16 mouse cellular contexts compared by ENCODE assay signal in the genomic region with DNA sequence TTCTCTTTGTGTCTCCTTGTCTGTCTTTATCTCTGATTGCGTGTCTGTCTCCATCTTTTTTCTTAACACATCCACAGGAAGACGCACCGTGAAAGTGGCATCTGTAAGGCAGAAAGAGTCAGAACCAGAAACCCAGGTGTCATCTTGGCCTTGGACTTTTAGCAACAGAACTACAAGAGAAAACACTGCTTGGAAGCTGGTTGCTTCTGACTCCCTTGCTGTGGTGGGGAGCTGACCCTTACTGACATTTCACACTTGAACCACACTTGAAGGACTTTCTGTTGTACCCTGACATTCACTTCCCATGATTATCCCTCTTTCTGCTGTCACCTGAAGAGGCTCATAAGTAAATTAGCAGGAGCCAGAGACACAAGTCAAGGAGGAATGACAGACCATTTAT.
"Had no signal": no experiment of that assay in that cellular context is flagged by ENCODE, and none has a peak within 500 bp of the region (broad histone marks: within the 10 kb centered on the region; RNA-seq: fewer than 3 reads in every experiment).

No protein-coding gene starts in this region.

- H3K9ac ChIP-seq: neural tube, embryonic 13.5 days; neural tube, embryonic 15.5 days; stomach, embryonic 15.5 days had no signal

- H3K9me3 ChIP-seq: neural tube, embryonic 13.5 days; neural tube, embryonic 15.5 days; stomach, embryonic 15.5 days had no signal

- H3K4me1 ChIP-seq: neural tube, embryonic 13.5 days; neural tube, embryonic 15.5 days; stomach, embryonic 15.5 days had no signal

- DNase-seq: retina, postnatal 1 day; right cerebral cortex, adult 18-20 months; right cerebral cortex, postnatal 14 days; right cerebral cortex, postnatal 25 days; right cerebral cortex, postnatal 4 days; spleen, adult 18-20 months; thymus, adult 18-20 months; thymus, adult 2 months; thymus, postnatal 14 days; thymus, postnatal 25 days; thymus, postnatal 36 days; thymus, postnatal 4 days had no signal

- H3K27me3 ChIP-seq: stomach, embryonic 15.5 days had no signal

- H3K4me2 ChIP-seq: neural tube, embryonic 13.5 days; neural tube, embryonic 15.5 days; stomach, embryonic 15.5 days had no signal

- H3K27ac ChIP-seq: neural tube, embryonic 13.5 days; neural tube, embryonic 15.5 days; stomach, embryonic 15.5 days; stomach, postnatal 0 days had no signal

- H3K36me3 ChIP-seq: neural tube, embryonic 13.5 days; neural tube, embryonic 15.5 days; stomach, embryonic 15.5 days had no signal

- H3K4me3 ChIP-seq: neural tube, embryonic 13.5 days; neural tube, embryonic 15.5 days; stomach, embryonic 15.5 days had no signal
